Mouse (Mus musculus): Measurements from ENCODE around the gene Thumpd1.
A peak's percentile ranks its signal among the peaks of the same experiment; 100 is the strongest.
"Not testable (repeated sequence)": the region's sequence is repeated elsewhere in the genome, so short reads cannot be mapped to it uniquely, and the experiment has no call there.

Thumpd1 gene

GRCm38 (mm10) chr7:119720253-119720946 is at the start of gene Thumpd1:
Thumpd1 (minus strand) TSS chr7:119720798.
- DNase-seq (ENCODE audit: low read depth) = peak; percentile 68

- DNase-seq (ENCODE audit: low read depth) = no peak
Measured at GRCm38 (mm10) chr7:119769895-119770294, 49.3 kb upstream of the Thumpd1 start.

- DNase-seq (ENCODE audit: low read depth) = no peak
Measured at GRCm38 (mm10) chr7:119766996-119767395, 46.4 kb upstream of the Thumpd1 start.

- no peak for DNase-seq (ENCODE audit: low read depth)
Measured at GRCm38 (mm10) chr7:119764377-119764776, 43.8 kb upstream of the Thumpd1 start.

- peak; percentile 20 for DNase-seq (ENCODE audit: low read depth)
Measured at GRCm38 (mm10) chr7:119762166-119762697, 41.6 kb upstream of the Thumpd1 start.

GRCm38 (mm10) chr7:119760527-119760951 is 39.9 kb upstream of the Thumpd1 start, which contains the start of gene Acsm3:
Acsm3 (plus strand) TSS chr7:119760923.
- DNase-seq (ENCODE audit: low read depth) = no peak

- DNase-seq (ENCODE audit: low read depth) = no peak
Measured at GRCm38 (mm10) chr7:119753696-119754095, 33.1 kb upstream of the Thumpd1 start.

- DNase-seq (ENCODE audit: low read depth) = no peak
Measured at GRCm38 (mm10) chr7:119749942-119750341, 29.3 kb upstream of the Thumpd1 start.

GRCm38 (mm10) chr7:119748761-119749160 is 28.2 kb upstream of the Thumpd1 start:
- DNase-seq (ENCODE audit: low read depth) = no peak

GRCm38 (mm10) chr7:119745869-119746268 is 25.3 kb upstream of the Thumpd1 start:
- DNase-seq (ENCODE audit: low read depth) = no peak

GRCm38 (mm10) chr7:119744321-119744720 is 23.7 kb upstream of the Thumpd1 start:
- no peak for DNase-seq (ENCODE audit: low read depth)

- not testable (repeated sequence) for DNase-seq (ENCODE audit: low read depth)
Measured at GRCm38 (mm10) chr7:119739798-119740468, 19.3 kb upstream of the Thumpd1 start.

GRCm38 (mm10) chr7:119738877-119739276 is 18.3 kb upstream of the Thumpd1 start:
- no peak for DNase-seq (ENCODE audit: low read depth)

GRCm38 (mm10) chr7:119731262-119731661 is 10.7 kb upstream of the Thumpd1 start:
- not testable (repeated sequence) for DNase-seq (ENCODE audit: low read depth)

GRCm38 (mm10) chr7:119727621-119728020 is 7.0 kb upstream of the Thumpd1 start:
- DNase-seq (ENCODE audit: low read depth) = no peak

GRCm38 (mm10) chr7:119720947-119721310 is 331 bp upstream of the Thumpd1 start:
- no peak for DNase-seq (ENCODE audit: low read depth)

- DNase-seq (ENCODE audit: low read depth) = no peak
Measured at GRCm38 (mm10) chr7:119714111-119714510, 6.5 kb downstream of the Thumpd1 start.

GRCm38 (mm10) chr7:119694926-119695325 is 25.7 kb downstream of the Thumpd1 start:
- DNase-seq (ENCODE audit: low read depth) = no peak

- no peak for DNase-seq (ENCODE audit: low read depth)
Measured at GRCm38 (mm10) chr7:119692302-119692701, 28.3 kb downstream of the Thumpd1 start.

GRCm38 (mm10) chr7:119689726-119690125 is 30.9 kb downstream of the Thumpd1 start, which contains the start of gene Acsm4:
Acsm4 (plus strand) TSS chr7:119690026.
- no peak for DNase-seq (ENCODE audit: low read depth)

GRCm38 (mm10) chr7:119682699-119683098 is 37.9 kb downstream of the Thumpd1 start:
- no peak for DNase-seq (ENCODE audit: low read depth)

GRCm38 (mm10) chr7:119680107-119680506 is 40.5 kb downstream of the Thumpd1 start:
- no peak for DNase-seq (ENCODE audit: low read depth)

- DNase-seq (ENCODE audit: low read depth) = peak; percentile 14
Measured at GRCm38 (mm10) chr7:119673465-119673864, 47.1 kb downstream of the Thumpd1 start.

Measured in fibroblast of lung, adult 2 months (primary cell).